Mouse (Mus musculus) bone marrow macrophage, adult 2 months (primary cell): Measurements from ENCODE around the gene Rnase12. TPM values are rescaled to one million over a fixed set of nuclear protein-coding genes. Genes with fewer than 3 reads are reported as not detected.
"Not testable (repeated sequence)": the region's sequence is repeated elsewhere in the genome, so short reads cannot be mapped to it uniquely, and the experiment has no call there.

ENCODE experiments used
- H3K27ac ChIP-seq: 2 replicates; pipeline ENCODE4 v1.5.1; 2012; ENCODE audit warnings: low read depth, low read length; ENCODE audit not compliant: insufficient read depth
- H3K4me1 ChIP-seq: 2 replicates; pipeline ENCODE4 v1.6.1; 2012; ENCODE audit warnings: low read length; ENCODE audit not compliant: control insufficient read depth, insufficient read depth
- H3K4me3 ChIP-seq: 2 replicates; pipeline ENCODE4 v1.5.1; 2012; ENCODE audit warnings: mild to moderate bottlenecking, low read length, moderate library complexity; ENCODE audit not compliant: insufficient read depth
- CTCF ChIP-seq: IDR thresholded peaks from 2 replicates; pipeline ENCODE4 v1.5.1; 2012; ENCODE audit warnings: low read depth, mild to moderate bottlenecking, low read length, moderate library complexity
- POLR2A ChIP-seq: IDR thresholded peaks from 2 replicates; pipeline ENCODE4 v1.6.1; 2012; ENCODE audit warnings: mild to moderate bottlenecking, low read depth, low read length, borderline replicate concordance
- polyA plus RNA-seq: library from polyadenylated mRNA; stranded (reverse); fragments of >200 nt; gene quantifications from 2 replicates; pipeline ENCODE4 v1.2.4, GENCODE M21; 2012; ENCODE audit not compliant: missing spikeins, insufficient read depth, insufficient read length

Gene Rnase12
- polyA plus RNA-seq: not detected in 2 replicates

GRCm38 (mm10) chr14:51057401-51057831 is at the start of gene Rnase12:
Rnase12 (minus strand) TSS chr14:51057661.
- Histone ChIP-seq H3K4me1 (peaks cover 1% of the 10 kb centered on the region; the same call in 1 of the 2 replicates), H3K27ac (no peak within 1 kb of the TSS), H3K4me3 (no peak within 1 kb of the TSS)
- TF ChIP-seq CTCF (no peak), POLR2A (no peak)

GRCm38 (mm10) chr14:51106449-51106967 is 49.0 kb upstream of the Rnase12 start:
- no peak overlapping the region for H3K4me3 ChIP-seq
- no peak overlapping the region for H3K27ac ChIP-seq
- peaks cover 4% of the 10 kb centered on the region for H3K4me1 ChIP-seq
- TF ChIP-seq POLR2A (no peak), CTCF (no peak)

- H3K4me1 ChIP-seq: peaks cover 4% of the 10 kb centered on the region
- TF ChIP-seq POLR2A (no peak), CTCF (no peak)
- H3K27ac ChIP-seq: no peak overlapping the region
- H3K4me3 ChIP-seq: no peak overlapping the region
These were observed 46.9 kb upstream of the Rnase12 start for GRCm38 (mm10) chr14:51104366-51104765.

GRCm38 (mm10) chr14:51103217-51103616 is 45.8 kb upstream of the Rnase12 start:
- Histone ChIP-seq H3K27ac (no peak overlapping the region), H3K4me3 (no peak overlapping the region), H3K4me1 (peaks cover 4% of the 10 kb centered on the region)
- TF ChIP-seq POLR2A (no peak), CTCF (peak; percentile 73)

DNA sequence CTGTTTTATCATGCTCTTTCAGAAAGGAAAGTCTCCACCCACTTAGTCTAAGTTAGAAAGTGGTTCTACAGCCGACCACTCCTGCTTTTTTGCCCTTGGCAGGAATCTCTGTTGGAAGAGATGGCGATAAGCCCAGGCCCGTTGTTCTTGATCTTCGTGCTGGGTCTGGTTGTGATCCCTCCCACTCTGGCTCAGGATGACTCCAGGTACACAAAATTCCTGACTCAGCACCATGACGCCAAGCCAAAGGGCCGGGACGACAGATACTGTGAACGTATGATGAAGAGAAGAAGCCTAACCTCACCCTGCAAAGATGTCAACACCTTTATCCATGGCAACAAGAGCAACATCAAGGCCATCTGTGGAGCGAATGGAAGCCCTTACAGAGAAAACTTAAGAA is 43.8 kb upstream of the Rnase12 start:
- Histone ChIP-seq H3K4me1 (peaks cover 16% of the 10 kb centered on the region), H3K4me3 (no peak overlapping the region), H3K27ac (no peak overlapping the region)
- TF ChIP-seq POLR2A (no peak), CTCF (no peak)

- peaks cover 31% of the 10 kb centered on the region for H3K4me1 ChIP-seq
- H3K4me3 ChIP-seq: no peak overlapping the region
- H3K27ac ChIP-seq: no peak overlapping the region
- TF ChIP-seq POLR2A: no peak
- no peak for TF ChIP-seq CTCF
These were observed 41.5 kb upstream of the Rnase12 start for GRCm38 (mm10) chr14:51098921-51099320.

DNA sequence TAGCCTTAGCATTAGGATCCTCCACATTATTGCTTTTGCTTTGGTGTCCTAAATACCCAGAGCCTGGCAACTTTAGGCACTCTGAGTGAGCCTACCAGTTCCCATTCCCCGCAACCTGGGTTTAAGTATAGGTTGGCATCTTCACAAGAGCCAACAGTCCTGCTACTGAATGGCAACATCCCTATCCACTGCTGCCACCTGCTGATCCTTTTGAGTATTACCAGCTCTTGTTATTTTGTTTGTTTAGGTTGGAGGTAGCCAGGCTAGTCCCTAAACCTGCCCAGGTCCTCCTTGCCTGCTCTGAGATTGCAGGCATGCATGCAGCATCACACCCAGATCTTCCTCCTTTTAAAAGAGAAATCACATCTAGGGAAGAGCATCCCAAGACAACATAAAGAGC is 40.8 kb upstream of the Rnase12 start:
- H3K4me3 ChIP-seq, H3K27ac ChIP-seq: not testable (repeated sequence)
- H3K4me1 ChIP-seq: peaks cover 32% of the 10 kb centered on the region

DNA sequence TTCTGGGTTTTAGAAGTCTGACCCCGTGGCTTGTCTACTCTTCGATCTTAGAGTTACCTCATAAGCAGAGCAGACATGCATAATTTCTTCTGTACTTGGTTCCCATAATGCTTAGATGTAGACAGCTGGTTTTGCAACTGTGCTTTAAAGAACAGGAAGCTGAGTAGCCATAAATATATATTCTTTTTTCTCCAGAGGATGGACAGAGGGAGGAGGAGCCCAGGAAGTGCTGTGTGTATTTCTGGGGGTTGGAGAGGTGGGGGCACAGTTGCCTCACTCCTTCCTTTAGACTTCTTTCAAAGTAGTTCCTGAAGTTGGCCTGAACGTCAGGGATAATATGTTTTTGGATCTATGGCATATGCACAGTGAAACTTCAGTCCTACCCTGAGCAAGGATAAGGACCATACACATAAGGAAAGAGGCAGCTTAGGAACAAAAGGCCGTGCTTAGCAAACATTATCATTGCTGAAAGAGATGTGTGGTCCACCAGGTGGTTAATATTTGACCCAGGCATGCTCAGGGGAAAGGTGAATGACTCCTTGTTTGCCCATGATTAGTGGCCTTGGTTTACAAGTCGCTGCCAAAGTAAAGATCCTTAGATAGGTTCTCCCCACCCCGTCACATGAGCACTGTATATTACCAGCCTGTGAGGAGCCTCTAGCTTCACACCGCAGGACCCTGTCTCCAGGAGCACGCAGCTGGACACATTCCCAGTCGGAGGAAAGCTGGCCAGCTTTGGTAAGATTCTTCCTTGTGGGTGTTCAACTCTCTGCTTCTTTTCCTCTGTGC is 38.5 kb upstream of the Rnase12 start:
- Histone ChIP-seq H3K4me1 (peaks cover 36% of the 10 kb centered on the region), H3K4me3 (peak overlapping the region; percentile 28), H3K27ac (peak overlapping the region; percentile 98)
- TF ChIP-seq POLR2A (no peak), CTCF (no peak)

DNA sequence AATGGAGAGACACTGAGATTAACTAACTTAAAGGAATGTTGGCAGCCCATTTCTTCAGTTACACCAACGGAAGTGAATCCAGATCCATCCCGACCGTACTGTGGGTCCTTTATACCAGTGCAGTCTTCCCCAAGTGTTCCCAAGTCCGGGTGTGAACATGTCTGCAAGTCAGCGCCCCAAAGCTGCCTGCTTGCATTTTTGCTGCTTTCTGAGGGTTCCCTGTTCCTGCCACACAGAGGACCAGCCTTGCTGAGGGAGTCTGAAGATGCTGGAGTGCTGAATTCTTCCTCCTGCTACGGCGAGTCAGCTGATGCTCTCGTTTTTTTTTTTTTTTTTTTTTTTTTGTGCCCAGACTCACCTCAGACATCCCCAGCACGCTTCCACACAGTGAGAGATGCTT is 37.5 kb upstream of the Rnase12 start:
- Histone ChIP-seq H3K4me3 (peak overlapping the region; percentile 2; the same call in 1 of the 2 replicates), H3K4me1 (peaks cover 36% of the 10 kb centered on the region), H3K27ac (peak overlapping the region; percentile 98)
- TF ChIP-seq POLR2A (no peak), CTCF (no peak)

- Histone ChIP-seq H3K27ac (peak overlapping the region; percentile 98), H3K4me1 (peaks cover 36% of the 10 kb centered on the region), H3K4me3 (peak overlapping the region; percentile 41)
- TF ChIP-seq POLR2A (no peak), CTCF (no peak)
These were observed 36.8 kb upstream of the Rnase12 start for GRCm38 (mm10) chr14:51094096-51094875.
